Mouse (Mus musculus) v-Abl transformed pro-B cells (cell line): ENCODE measurements around the gene Itgb3bp.

ENCODE experiments used
- in situ Hi-C, 2 experiments: fragments of 400-800 bp; cut with MboI; formaldehyde crosslinking; loops; one replicate each; pipeline ENCODE4 v1.15.1; 2025; ENCODE audit not compliant: unreplicated experiment in 2 of 2

Gene Itgb3bp

DNA sequence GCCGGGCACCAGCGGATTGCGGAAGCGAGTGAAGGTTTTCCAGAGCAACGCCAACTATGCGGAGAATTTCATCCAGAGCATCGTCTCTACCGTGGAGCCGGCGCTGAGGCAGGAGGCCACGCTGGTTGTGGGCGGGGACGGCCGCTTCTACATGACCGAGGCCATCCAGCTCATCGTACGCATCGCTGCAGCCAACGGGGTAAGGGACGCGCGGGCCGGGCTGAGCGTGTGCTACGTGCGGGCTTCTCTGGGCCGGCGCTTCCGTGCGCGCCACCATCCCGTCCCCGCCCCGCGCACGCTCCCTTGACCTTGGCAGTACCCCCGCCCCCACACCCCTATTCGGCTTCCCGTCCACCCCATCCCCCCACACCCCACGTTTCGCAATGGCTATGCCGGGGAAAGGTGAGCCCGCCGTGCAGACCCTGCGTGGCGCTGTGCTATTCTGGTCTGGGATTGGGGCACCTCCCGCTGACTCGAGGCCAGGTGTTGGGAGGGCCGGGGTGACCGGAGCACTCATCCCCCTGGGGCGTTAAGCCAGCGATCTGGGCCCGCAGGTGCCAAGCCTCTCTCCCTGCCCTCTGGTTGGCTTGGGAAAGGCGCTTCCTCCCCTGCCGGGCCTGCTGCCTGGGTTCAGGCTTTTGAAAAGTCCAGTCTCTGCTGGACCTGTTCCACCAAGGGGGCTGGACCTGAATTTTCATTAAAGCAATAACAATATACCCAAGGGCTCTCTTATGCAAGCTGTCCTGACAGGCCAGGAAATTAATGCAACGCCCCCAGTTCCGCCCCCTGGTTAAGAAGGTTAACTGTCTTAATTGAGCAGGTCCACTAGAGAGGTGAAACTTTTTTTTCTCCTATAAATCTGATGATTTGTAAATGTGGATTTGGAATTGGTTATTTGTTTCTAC is at the start of gene Itgb3bp:
TSS of gene Itgb3bp (minus strand) at position 201 of the 905 bp plus-strand sequence.
- in situ Hi-C loops: loop anchor here in 1 of 2 experiments (10.0 kb wide), 1 partner anchor 1005 kb away; the partner anchor contains the start of gene Usp1

DNA sequence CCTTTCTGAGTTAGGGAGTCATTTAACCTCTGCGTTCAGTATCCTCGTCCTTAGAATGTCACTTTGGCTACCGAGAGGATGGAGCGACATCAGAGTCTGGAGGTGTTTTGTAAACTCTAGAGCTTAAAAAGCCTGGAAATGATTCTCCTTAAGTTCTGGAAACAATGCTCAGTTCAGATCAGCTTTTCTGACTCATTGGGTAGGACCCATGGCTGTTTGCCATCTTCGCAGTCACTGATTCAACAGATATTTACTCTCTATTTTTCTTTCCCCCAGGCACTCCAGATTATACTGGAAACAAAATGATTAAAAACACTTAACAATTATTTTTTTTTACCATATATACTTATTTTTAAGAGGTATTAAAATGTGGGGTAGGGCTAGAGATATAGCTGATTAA is 49.7 kb upstream of the Itgb3bp start:
- in situ Hi-C loops: no loop called here

DNA sequence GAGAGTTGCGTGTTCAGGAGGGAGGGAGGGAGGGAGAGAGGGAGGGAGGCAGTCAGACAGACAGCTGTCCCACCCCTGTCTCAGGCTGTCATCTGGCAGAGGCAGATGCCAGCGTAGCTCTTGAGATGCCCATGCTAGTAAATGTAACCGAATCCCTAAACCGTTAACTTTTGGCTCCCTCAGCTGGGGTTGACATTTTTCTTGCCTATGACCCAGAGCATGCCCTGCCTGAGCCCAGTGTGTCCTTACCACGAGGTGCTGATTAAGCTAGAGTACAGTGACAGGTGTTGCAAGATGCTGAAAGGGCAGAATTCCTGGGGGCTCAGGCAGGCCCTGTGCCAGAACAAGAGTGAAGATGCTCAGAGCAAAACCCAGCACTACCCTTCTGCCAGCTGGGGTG is 44.8 kb upstream of the Itgb3bp start:
- in situ Hi-C loops: no loop called here

DNA sequence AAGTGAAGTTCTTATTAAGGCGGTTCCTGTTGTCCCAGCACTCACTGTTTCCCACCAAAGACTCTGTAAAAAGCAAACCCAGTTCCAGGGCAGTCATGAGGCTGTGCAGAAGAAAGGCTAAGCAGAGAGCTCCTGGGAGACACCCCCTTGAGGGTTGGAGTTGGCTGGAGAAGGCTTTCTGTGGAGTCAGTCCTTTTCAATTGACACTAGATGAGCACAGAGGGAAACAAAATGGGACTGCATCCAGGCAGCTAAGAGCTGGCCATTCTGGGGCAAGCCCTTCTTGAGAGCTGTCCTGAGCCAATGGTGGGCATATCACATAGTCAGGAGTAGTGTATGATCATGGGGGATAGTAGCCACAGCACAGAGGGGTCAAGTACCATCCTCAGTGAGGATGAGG is 44.3 kb upstream of the Itgb3bp start:
- in situ Hi-C loops: no loop called here

DNA sequence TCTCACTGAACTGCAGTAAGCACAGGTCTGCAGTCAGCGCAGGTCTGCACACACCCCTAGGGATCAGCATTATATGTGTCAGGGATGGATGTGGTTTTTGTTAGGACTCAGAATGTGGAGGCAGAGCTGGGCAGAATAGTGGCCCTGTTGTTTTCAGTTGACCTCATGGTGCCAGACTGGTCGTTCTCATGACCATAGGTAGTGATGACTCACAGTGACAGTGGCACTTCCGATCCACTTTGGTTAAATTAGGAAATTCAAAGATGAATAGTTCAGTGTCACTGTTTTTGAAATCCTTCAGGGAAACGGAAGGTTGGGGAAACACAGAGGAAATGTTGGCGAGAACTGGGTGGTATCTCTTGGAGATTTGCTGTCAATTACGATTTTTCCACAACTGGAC is 43.3 kb upstream of the Itgb3bp start:
- in situ Hi-C loops: no loop called here

DNA sequence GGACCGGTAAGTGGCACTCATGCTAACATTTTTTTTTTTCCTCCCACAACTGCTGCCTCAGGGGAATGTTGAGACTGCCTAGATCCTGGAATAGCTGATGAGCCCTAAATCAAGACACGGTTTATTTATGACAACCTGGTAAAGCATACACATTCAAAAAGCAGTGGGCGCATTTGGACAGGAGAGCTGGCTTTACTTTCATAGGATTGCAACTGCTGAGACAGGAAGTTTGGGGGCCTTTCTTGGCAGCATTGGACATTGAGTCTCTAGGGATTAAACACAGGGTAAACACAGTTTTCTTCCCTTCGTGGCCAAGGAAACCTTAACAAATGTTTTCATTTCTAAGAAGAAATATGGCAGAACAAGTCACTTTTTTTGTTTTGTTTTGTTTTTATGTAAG is 40.5 kb upstream of the Itgb3bp start:
- in situ Hi-C loops: no loop called here

DNA sequence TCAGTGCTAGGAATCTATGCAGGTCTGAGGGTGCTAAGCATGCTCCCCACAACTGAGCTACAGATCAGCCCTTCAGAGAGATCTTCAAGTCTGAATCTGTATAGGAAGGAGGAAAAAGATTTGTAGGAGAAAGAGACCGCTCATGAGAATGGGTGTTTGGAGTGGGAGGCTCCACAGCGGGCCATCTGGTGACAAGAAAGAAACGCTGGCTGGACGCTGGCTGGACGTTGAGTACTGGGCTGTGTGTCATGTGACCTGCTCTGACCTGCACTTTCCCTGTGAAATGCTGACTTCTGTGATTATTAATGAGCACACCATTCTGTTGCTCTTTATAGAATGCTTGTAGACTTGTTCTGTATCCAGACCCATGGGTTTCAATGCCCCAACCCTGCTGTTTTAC is 39.7 kb upstream of the Itgb3bp start:
- in situ Hi-C loops: no loop called here

DNA sequence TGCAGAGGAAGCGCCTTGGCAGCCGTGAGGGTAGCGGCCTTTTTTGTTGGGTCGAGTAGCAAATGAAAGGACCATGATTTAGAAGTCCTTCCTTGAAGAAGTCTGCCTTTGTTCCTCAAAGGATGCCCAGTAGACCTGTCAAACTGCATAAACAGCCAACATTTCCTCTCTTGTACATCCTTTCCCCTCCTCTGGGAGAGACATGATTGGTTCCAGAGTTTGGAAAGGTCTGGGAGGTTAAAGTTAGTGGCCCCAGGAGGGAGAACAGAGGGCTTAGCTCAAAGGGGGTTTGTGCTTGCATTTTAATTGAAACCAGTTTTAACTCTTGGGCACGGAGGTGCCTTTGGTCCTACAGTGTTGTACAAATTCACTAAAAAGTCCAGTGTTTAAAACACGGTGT is 36.9 kb upstream of the Itgb3bp start:
- in situ Hi-C loops: no loop called here

DNA sequence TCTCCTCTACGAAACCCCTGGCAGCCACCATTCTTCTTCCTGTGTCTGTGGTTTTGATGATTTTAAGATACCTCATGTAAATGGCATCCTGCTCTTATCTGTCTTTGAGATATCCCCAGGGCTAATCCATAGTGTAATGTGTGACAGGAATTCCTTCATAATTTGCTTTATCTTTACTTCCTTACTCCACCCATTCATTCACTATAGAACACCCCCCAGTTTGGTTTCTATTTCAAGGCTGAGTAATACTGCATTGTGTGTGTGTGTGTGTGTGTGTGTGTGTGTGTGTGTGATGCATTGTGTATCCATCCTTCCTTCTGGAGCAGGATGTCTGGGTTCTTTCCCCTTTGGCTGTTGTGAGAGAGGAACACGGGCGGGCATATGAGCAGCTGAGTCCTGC is 29.7 kb upstream of the Itgb3bp start:
- in situ Hi-C loops: no loop called here

DNA sequence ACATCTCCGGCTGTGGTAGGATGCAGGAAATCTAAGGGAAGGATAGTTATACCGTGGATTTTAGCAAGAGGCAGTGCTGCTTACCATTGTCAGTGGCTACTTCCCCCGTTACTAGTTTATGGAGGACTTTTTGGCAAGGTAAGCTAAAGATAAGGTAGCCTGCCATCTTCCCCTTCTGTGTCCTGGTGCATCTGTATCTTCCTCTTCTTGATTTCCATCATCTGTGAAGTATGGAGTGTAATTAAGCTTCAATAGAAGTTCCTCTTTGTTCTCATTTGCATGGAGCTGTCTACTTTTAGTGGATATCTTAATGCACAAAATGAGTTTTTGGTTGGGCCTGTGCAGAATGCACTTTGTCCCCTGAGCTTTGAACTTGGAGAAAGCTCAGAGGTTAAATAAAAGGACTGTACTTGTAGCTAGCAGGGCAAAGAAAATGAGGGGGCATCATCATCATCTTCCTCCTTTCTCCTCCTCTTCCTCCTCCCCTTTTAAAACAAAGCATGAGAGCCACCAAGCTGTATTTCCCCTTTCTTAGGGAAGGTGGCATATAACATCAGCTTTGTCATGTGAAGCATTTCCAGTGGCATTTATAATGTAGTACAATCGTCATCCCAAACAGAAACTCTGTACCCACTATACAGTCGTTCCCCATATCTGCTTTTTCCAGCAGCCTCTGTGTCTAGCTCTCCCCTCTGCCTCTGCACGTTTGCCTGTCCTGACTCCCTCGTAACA is 28.6 kb upstream of the Itgb3bp start:
- in situ Hi-C loops: no loop called here

DNA sequence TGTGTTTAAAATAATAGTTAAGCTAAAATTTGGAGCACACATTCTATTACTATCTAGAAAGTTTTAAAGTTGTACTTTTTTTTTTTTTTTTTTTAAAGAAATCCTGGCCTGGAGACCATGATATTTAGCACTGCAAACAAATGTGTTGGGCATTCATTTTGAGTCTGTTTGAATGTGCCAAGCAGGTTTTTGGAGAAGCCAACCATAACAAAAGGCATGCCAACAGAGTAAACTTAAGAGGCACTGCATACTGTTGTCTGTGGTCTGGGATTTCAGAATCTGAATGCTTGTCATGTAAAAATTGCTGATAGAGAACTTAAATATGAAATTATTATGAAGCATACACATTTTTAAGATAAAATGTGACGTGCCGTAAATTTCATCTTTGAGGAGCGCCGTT is 27.6 kb upstream of the Itgb3bp start:
- in situ Hi-C loops: no loop called here

DNA sequence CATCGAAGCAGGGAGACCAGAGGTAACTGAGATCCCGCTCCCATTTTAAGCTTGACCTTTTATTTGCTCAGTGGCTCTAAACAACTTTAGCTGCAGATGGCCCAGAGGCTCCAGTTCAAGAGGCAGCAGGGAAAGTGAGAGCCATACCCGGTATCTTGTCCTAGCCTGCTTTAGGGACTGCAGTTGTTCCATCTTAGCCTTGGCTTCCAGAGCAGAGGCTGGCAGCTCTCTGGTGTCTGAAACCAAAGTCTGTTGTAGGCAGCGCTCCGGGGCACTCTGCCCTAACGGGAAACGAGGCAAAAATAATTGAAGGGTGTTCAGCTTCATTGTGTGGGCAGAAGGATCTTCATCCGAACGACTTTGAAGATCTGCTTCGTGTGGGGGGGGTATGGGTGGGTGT is 25.8 kb upstream of the Itgb3bp start:
- in situ Hi-C loops: no loop called here

DNA sequence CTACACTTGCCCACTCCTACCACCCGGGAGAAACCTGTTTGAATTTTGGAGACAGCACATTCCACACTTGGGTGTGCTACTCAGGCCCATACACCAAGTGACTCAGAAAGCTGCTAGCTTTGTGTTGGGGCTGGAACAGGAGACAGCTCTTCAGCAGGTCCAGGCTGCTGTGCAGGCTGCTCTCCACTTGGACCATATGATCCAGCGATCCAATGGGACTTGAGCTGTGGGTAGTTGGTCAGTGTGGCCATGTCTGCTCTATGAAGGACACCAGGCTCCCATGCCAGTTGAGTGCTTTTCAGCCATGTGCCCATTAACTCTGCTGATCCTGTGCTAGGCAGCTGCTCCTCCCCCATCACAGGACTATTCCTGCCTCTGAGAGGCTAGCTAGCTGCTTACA is 24.3 kb upstream of the Itgb3bp start:
- in situ Hi-C loops: no loop called here

DNA sequence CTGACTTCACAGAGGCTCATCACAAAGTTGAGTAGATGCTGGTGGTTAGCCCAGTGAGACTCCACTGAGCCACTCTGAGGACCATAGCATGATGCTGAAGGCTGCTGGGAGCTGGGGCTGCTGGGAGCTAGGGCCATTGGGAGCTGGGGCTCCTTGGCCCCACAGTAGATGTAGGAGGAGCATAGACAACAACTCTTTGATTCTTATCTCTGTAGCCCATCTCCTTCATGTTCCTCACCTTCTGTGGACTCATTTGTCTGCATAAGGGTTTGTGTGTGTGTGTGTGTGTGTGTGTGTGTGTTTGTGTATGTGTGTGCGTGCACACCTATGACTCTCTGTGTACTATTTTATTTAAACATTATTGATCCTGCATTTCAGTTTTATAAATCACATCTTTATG is 18.3 kb upstream of the Itgb3bp start:
- in situ Hi-C loops: loop anchor here (5.0 to 10.0 kb wide), 3 partner anchors 459 to 1217 kb away; no protein-coding TSS in a partner anchor

DNA sequence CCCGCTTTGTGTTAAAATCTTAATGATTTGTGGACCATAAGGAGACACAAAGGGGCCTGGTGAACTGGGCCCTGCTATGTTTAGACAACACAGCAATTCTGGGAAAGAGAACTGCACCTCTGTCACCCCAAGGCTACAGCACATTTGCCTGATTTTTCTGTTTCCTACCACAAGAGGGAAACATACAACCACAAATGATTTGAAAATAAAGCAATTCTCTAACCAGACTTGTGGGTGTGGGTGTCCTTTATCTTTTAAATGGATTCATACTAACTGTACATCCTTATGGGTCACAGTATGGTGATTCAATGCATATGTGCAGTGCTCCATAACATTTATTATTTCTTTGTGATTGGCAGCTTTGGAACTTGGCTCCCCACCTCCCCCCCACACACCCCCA is 17.6 kb upstream of the Itgb3bp start:
- in situ Hi-C loops: loop anchor here (5.0 to 10.0 kb wide), 3 partner anchors 460 to 1218 kb away; no protein-coding TSS in a partner anchor

DNA sequence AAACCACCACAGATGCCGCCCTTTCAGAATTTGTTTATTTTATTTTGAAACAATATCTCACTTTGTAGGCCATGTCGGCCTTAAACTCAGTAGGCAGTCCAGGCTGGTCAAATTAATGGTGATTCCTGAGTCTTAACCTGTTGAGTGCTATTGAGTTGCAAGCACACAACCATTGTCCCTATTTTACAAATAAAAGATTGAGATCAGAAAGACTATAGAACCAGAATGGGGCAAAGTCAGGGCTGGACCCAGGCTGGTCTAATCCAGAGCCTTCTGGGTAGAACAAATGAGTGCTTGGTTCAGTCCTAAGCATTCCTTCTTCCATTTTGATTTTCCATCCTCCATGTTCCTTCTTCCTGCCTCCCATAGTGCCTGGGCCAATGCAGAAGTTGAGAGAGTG is 16.9 kb upstream of the Itgb3bp start:
- in situ Hi-C loops: loop anchor here (5.0 to 10.0 kb wide), 3 partner anchors 461 to 1218 kb away; no protein-coding TSS in a partner anchor

DNA sequence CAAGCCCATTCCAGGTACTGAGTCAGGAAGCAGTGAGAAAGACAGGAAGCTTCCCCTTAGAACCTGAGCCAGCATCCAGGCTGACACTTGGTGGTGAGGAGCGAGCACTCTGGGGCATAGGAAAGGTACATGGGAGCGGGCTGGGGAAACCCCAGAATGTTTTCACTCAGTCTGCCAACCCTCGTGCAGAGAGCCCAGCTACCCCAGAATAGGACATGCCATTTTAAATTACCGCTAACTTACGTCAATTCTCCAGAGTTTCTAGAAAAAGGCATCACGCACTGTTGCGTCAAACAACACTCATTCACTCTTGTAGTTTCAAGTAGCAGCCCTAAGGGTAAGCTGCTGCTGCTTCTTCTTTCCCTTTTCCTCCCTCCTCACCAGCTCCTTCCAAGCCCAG is 15.4 kb upstream of the Itgb3bp start:
- in situ Hi-C loops: loop anchor here (5.0 to 10.0 kb wide), 3 partner anchors 462 to 1220 kb away; no protein-coding TSS in a partner anchor

DNA sequence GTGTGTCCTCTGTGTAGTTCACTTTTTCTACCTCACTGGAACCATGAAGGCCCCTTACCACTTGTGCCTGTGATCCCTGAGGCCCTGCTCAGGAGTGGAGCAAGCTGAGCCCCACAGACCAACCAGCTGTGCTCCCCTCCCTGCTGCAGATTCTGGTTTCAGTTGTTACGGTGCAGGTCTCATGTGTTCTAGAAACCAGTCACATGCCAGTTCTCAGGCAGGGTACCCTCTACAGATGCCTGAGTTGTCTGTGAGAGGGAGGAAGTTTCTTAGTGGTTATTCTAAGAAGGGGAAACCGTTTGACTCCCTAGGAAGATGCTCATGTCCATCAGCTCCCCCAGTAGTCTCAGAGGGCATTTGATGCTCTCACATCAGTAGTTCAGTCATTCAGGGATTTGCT is 15.0 kb upstream of the Itgb3bp start:
- in situ Hi-C loops: loop anchor here (5.0 to 10.0 kb wide), 3 partner anchors 463 to 1220 kb away; no protein-coding TSS in a partner anchor

DNA sequence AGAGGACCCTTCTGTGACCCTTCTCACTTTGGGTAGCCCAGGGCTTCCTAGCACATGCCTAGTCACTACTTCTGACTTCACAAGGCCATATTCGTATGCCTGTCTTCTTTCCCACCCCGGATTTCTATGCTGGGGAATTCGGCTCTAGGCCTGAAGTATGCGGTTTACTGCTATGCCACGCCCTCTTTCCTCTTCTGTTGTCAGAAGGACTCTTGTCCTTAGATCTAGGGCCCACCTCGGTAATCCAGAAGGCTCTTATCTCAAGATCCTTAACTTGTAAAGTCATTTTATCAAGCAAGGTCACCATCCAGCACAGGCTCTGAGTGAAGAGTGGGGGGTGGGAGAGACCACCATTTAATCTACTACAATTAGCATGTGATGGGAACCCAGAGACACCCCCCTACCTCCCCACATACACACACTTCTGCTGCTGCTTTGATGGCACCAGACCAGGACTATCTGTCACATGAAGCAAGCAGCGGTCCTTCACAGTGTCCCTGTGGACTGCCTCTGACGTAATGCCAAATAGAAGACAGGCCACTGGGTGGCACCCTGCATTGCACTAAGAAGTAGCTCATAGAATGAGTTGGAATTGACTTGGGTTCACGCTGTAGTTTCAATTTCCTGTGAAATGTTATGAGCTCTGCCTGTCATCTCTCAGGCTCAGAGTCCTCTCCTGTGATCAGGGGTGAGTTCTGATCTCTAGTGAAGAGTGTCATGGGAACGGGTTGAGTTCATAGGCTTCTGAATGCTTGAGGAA is 12.2 kb upstream of the Itgb3bp start:
- in situ Hi-C loops: loop anchor here in 1 of 2 experiments (10.0 kb wide), 1 partner anchor 1223 kb away; no protein-coding TSS in a partner anchor

DNA sequence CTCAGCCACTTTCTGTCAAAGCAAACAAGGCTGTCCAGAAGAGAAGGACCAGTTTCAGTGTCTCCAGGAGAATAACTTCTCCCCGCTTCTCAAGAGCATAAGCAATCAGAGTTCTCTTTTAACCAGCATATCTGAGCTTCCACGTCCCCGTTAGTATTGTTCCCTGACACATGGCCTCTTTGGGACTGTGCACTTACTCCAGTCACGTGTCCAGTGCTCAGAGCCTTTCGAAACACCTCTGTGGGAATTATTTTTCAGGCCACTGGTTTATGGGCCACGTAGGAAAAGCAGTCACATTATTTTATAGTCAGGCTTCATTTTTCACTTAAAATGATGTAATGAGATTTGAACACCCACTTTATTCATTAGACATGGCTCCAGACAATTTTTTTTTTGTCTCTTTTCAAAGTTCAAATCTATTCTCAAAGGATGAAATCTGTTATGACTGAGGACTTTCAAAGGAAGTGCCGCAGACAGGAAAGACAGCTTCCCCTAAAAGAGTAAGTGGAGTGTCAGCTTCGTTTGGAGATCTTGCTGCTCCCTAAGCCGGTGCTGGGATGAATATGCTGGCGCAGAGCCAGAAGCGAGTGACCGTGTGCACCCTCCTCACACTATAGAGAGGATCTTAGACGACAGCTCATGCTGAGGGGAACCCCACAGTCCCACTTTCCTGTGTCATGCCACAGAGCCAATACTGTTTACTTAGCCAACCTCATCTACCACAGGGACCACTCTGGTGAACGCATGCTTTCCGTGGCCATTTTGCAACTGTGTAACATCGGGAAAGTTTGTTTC is 10.3 kb upstream of the Itgb3bp start:
- in situ Hi-C loops: loop anchor here (10.0 kb wide), 2 partner anchors 1015 to 1225 kb away; partner anchors contain the start of gene Usp1 (in 1 of the 2)
